Mouse (Mus musculus) subcutaneous adipose tissue, adult 2 months (tissue): Measurements from ENCODE around the gene Hhatl. TPM values are rescaled to one million over a fixed set of nuclear protein-coding genes. Genes with fewer than 3 reads are reported as not detected.

Experiments used
- polyA plus RNA-seq: library from polyadenylated mRNA; depleted of rRNA; stranded (reverse); fragments of >200 nt; gene quantifications from 2 replicates; pipeline ENCODE4 v1.2.3, GENCODE M21; 2012; ENCODE audit warnings: low replicate concordance; rRNA removed

The Hhatl gene
- polyA plus RNA-seq: 0.11 and 4.7 TPM in 2 replicates

DNA sequence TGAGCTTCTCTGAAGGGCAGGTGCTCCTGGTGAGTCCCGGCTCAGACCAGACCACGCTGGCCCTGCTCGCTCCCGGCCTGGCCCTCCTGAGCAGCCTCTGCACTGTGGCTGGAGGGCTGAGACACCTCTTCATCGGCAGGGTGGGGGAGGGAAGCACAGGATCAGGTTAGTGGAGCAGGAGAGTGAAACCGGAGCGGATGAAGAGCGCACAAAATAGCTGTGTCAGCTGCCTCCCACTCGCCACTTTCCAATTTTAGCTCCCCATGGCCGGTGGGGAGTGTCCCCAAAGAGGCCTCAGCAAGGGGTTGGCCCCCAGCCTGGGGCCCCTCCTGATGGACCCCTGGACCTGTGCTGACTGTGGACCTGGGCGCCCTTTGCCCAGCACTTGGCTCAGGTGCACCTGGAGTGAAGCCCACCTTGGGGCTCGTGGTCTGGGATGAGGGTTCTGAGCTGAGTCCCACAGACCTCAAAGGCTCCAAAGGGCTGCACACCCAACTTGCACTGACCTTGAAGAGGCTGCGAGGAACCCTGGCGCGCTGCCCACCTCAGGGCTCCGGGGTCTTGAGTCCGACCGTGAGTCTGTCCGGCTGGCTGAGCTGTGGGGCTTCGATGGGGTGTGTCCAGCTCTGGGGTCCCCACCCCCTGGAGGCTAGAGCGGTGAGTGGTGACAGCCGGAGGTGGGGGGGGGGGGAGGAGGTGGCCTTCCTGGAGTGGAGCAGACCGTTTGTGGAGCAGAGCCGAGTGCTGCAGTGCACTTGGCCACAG is at the start of gene Hhatl:
Hhatl (minus strand) TSS at position 751 of the 765 bp plus-strand sequence.

DNA sequence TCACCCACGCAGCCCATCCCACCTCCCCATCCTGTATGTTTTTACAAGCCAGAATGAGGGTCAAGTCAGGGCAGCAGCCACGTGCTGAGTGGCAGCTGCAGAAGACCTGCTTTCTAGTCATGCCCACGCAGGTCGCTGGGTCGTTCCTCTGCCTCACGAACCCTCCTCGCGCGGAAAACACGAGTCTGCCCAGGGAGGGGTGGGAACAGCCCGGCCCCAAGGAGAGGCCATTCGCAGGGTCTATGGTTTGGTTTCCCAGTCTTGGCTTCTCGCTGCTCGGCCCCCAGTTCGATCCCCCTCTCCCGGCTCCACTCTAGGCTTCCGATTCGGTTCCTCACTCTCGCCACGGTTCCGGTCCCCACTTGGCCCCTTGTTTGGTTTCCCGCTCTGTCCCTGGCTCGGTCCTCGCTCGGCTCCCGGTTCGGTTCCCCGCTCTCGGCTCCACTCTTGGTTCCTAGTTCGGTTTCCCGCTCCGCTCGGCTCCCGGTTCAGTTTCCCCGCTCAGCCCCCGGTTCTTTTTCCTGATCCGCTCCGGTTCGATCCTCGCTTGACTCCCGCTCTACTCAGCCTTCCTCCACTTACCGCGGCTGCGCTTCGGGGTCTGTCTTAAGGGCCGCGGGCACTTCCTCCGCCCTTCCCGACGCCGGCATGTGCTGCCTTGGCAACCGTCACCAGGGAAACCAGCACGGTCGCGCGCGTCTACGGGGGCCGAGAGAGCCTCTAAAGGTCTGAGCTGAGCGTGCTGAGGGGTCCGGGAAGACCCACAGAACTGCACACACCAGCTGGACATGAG is 46.7 kb upstream of the Hhatl start, which contains the start of gene Ccdc13:
Ccdc13 (minus strand) TSS at position 633 of the 793 bp plus-strand sequence.

DNA sequence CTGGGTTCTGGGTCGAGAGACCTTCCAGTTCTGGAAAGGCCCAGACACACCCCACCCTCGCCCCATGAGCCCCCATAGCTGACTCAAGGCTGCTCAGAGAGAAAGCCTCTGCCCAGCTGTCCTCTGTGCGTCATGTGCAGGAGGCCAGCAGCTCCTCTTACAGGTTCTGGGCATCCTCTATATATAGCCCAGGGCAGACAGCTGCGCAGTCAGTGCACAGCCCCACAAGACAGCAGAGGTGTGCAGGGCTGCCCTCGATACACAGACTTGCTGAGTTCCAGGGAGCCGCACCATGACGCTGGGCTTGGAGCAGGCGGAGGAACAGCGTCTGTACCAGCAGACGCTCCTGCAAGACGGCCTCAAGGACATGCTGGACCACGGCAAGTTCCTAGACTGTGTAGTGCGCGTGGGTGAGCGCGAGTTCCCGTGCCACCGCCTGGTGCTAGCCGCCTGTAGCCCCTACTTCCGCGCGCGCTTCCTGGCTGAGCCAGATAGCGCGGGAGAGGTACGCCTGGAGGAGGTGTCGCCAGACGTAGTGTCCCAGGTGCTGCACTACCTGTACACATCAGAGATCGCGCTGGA is 14.7 kb downstream of the Hhatl start, which contains the start of gene Klhl40:
Klhl40 (plus strand) TSS at position 124 of the 582 bp plus-strand sequence.

DNA sequence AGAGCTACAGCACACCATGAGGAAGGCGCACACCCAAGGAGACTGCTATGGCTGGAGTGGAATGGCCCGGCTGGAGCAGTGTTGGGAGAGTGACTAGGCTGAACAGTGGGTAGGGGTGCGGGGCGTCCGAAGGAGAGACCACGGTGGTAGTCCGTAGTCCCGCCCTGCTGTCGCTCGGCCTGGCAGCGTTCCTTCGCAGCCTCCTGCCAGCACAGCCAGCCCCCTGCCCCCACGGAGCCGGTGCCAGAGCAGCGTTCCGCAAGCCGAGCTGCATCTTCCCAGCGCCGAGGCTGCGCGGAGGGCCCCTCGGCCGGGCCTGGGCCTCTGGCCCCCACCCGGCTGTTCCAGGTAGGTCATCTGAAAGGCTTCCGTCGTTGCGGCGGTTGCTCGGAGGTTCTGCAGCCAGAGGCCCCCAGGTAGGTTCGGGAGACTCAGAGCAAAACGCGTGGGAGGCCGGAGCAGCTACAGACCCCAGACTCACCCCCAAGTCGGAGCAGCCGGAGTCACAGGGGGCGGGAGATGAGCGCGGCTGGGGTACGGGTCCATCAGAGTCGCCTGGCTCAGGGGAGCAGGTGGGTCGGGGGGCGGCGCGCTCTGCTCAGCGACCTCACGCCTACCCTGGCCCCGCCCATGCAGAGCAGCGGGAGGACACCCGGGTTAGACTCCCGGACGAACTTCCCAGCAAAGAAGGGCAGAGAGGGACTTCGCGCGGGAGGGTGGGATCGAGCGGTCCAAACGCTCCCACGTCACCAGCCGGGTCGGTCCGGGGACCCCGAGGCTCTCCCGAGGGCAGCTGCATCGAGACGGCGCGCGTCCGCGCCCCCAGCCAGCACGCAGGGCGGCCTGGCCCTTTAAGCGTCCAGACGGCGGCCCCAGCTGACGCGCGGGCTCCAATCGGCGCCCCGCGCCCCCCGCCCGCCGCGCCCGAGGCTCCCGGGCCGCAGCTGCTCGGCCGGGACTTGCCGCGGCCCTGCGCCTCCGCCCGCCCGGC is 32.9 kb downstream of the Hhatl start, which contains the start of gene Zfp651:
Zfp651 (plus strand) TSS at position 240 of the 991 bp plus-strand sequence.

Other genes with a start within 250 kb of the Hhatl start
- 0.15 TPM in 1 of 2 replicates, not detected in the other for gene Lyzl4, start 150.4 kb downstream of the Hhatl start, polyA plus RNA-seq
- gene Vipr1, start 149.8 kb downstream of the Hhatl start, polyA plus RNA-seq: 0.89 and 1.6 TPM in 2 replicates
- 9.1 and 9.3 TPM in 2 replicates for gene Sec22c, start 87.0 kb downstream of the Hhatl start, polyA plus RNA-seq
- 27.2 and 43.5 TPM in 2 replicates for gene Ss18l2, start 82.2 kb downstream of the Hhatl start, polyA plus RNA-seq
- 48.9 and 84.0 TPM in 2 replicates for gene Nktr, start 73.3 kb downstream of the Hhatl start, polyA plus RNA-seq
- 36.5 and 71.2 TPM in 2 replicates for gene Zfp651, start 33.2 kb downstream of the Hhatl start, polyA plus RNA-seq
- not detected in 2 replicates for gene Klhl40, start 14.9 kb downstream of the Hhatl start, polyA plus RNA-seq
- gene Ccdc13, start 47.0 kb upstream of the Hhatl start, polyA plus RNA-seq: 0.40 TPM in 1 of 2 replicates, not detected in the other
- 22.2 and 37.1 TPM in 2 replicates for gene Higd1a, start 65.9 kb upstream of the Hhatl start, polyA plus RNA-seq
- gene Ackr2, start 105.8 kb upstream of the Hhatl start, polyA plus RNA-seq: 4.4 and 8.6 TPM in 2 replicates
- gene Cyp8b1, start 123.8 kb upstream of the Hhatl start, polyA plus RNA-seq: 0.14 and 0.41 TPM in 2 replicates
- 2.0 and 8.1 TPM in 2 replicates for gene Fam198a, start 158.5 kb upstream of the Hhatl start, polyA plus RNA-seq
- 26.1 and 28.2 TPM in 2 replicates for gene Pomgnt2, start 204.6 kb upstream of the Hhatl start, polyA plus RNA-seq